Mouse (Mus musculus) stomach, postnatal 0 days (tissue): Measurements from ENCODE around the gene Nebl.

Experiments
- CTCF ChIP-seq: IDR thresholded peaks from 2 replicates; pipeline ENCODE4 v1.5.1; 2016; ENCODE audit warnings: antibody characterized with exemption, low read depth, mild to moderate bottlenecking, moderate library complexity
- EP300 ChIP-seq: optimal IDR thresholded peaks from 2 replicates; pipeline ENCODE3; 2016; ENCODE audit warnings: antibody characterized with exemption

- TF ChIP-seq CTCF = no peak
- no peak for TF ChIP-seq EP300
Measured at GRCm38 (mm10) chr2:17585329-17585992, 145.8 kb downstream of the Nebl start.
